Mouse (Mus musculus): ENCODE measurements at regions not wholly inside any gene's neighbourhood (a gene's known extent, or its start where the extent isn't known, plus 50 kb on each side); places are given as distances from the start of the nearest gene placed in this dataset.
"Not testable (repeated sequence)": the region's sequence is repeated elsewhere in the genome, so short reads cannot be mapped to it uniquely, and the experiment has no call there.

DNA sequence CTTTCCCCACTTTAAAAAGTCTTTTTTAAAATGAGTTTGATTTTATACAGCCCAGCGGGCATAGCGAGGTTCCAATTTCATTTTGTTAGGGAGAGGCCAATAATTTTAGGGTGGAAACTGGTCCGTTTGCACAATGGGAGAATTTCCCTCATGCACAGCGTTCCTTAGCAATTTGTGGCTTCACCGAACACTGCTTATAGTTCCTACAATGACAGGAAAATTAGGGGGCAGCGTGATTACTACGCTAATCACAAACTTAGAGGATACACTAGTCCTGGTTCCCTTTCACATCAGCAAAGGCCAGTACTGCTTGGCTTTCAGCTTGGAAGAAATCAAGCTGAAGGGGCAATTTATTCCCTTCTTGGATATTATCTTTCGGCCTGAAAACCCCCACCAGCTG lies 745.1 kb upstream of the Gm19410 start:
- no peak for DNase-seq (ENCODE audit: low read depth in 1 of 2, low spot score in 2 of 2)

DNA sequence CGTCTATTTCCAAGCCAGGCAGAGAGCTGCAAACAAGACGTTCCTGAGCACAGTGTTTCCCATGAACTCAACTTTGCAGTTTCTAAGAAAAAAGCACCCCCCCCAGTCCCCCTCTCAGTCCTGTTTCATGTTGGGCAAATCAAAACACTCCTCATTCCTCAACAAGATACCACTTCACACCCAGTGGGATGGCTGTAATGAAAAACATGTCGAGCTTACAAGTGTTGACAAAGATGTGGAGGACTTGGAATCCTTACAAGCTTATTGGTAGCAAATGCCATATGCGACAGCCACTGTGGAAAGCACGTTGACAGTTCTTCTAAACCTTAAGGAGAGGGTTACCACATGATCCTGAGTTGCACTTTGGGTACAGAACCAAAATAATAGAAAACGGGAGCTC lies 742.9 kb upstream of the Gm19410 start:
- DNase-seq (ENCODE audit: low read depth in 1 of 2, low spot score in 2 of 2), result no peak

DNA sequence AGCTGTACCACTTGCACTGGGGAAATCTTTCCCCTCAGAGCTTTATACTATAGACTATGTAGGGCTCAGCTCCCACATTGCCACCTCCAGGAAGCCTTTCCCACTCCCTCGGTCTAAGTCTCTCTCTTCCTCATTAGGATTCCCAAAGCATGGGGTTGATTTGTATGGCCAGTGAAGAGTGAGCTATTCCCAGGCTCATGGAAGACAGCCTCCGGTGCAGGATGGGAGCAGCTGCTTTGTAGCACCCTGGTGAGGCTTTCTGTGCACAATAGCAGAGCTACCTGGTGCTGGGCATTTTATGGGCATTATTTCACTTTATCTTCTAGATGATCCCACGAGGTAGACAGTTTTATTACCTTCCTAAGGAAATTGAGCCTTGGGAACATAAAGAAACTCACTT lies 717.8 kb upstream of the Gm19410 start:
- no peak for DNase-seq (ENCODE audit: low read depth in 1 of 2, low spot score in 2 of 2)

DNA sequence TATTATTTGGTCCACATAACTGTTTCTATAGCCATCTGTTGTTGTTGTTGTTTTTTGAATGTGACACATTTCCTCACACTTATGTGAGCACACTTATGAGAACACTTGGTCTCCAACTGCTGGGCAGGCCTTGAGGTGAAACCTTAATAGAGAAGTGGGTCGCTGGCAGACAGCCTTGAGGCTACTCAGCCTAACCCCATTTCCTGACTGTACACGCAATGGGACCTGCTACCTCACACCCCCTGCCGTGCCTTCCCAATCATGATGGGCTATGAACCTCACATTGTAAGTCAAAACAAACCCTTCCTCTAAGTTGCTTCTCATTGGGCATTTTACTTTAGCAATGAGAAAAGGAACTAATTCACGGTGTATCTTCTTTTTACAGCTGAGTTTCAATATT lies 712.1 kb upstream of the Gm19410 start:
- no peak for DNase-seq (ENCODE audit: low read depth in 1 of 2, low spot score in 2 of 2)

DNA sequence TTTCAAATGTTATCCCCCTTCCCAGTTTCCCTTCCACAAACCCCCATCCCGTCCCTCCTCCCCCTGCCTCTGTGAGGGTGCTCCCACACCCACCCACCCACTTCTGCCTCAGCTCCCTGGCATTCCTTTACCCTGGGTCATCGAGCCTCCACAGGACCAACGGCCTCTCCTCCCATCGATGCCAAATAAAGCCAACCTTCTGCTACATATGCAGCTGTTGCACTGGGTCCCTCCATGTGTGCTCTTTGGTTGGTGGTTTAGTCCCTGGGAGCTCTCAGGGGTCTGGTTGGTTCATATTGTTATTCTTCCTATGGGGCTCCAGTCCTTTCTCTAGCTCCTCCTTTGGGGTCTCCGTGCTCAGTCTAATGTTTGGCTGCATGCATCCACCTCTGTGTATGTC lies 704.5 kb upstream of the Gm19410 start:
- no peak for DNase-seq (ENCODE audit: low read depth in 1 of 2, low spot score in 2 of 2)

DNA sequence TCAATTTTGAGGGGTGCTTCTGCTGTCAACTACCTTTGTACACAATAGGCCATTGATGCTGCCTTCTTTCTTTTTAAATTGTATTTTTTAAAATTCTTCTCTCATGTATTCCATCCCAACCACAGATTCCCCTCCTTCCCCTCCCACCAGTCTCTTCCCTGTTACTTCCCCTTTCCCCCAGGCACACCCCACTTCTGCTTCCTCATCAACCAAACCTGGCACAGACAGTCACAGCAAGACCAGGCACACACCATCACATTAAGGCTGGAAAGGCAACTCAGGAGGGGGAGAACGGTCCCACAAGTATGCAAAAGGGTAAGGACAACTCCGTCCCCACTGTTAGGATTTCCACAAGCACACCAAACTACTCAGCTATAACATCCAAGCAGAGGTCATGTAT lies 697.4 kb upstream of the Gm19410 start:
- peak; percentile 8 to 12 for DNase-seq (ENCODE audit: low read depth in 1 of 2, low spot score in 2 of 2)

DNA sequence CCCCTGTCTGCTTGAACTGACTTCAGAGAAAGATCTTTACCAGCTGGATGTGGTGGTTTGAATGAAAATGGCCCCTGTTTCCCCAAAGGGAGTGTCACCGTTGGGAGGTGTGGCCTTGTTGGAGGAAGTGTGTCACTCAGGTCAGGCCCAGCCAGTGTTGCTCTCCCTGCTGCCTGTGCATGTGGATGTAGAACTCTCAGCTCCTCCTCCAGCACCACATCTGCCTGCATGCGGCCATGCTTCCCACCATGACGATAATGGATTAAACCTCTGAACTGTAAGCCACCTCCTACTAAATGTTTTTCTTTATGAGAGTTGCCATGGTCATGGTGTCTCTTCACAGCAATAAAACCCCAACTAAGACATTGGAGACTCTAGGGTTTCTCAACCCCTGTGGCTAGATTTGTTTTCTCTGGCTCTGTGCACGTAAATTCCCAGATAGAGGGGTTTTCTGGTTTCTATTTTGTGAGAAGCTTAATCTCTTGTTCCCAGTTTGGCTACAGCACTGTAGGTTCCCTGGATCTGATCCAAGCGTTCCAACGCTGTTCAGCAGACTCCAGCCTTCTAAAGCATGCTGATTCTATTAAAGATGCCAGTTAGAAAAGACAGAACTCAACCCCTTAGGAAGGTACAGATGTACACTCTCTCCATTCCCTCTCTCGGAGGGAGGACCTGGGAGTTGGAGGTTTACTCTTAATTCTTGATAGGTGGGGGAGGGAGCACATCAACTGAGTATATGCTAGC lies 695.2 kb upstream of the Gm19410 start:
- no peak for DNase-seq (ENCODE audit: low read depth in 1 of 2, low spot score in 2 of 2)

DNA sequence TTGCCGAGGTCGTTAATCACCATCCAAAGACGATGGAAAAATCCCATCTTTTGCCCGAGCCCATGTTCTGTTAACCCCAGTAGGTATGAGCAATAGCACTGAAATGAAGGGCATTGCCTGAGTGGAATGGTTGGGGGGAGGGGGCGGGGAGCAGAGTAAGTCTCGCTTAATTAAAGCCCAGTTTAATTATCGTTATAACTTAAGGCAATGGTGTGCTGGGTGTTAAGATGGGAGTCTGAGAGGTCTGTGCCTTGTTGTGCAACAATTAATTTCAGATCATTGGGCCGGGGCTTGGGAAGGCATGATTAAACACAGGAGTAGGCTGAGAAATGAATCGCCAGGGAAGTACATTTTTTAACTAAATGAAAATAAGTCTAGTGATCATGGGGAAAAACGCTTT lies 689.6 kb upstream of the Gm19410 start:
- DNase-seq (ENCODE audit: low read depth in 1 of 2, low spot score in 2 of 2), result no peak

DNA sequence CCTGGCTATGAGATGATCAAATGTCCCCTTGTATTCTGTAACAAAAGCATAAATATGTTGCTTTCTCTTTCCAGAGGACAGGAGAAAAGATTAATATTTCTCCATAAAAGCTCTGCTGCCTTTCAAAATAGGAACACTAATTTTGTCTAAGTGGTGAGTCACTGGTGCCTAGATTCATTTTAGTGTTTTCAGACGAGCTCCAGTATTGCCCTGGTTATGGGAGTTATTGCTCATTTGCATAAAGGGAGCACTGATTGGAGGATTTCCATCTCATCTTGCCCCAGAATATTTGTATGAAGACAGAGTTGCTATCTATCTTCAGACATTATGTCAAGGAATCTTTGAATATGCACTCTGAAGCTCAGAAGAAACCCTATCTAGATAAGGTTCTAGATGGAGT lies 682.4 kb upstream of the Gm19410 start:
- DNase-seq (ENCODE audit: low read depth in 1 of 2, low spot score in 2 of 2), result no peak

DNA sequence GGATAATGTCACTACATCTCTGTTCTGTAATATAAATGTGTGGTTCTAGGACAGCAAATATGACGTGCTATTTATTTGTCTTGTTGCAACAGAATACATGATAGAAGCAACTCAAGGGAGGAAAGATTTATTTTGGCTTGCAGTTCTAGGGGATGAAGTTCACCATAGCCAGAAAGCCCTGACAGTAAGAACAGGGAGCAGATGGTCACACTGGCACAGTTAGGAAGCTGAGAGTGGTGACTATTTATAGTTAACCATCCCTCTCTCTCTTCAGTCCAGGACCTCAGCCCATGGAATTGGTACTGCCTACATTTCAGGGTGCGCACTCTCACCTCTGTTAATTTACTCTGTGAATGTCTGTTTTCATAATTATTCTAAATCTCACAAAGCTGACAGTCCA lies 678.5 kb upstream of the Gm19410 start:
- DNase-seq (ENCODE audit: low read depth in 1 of 2, low spot score in 2 of 2), result no peak

DNA sequence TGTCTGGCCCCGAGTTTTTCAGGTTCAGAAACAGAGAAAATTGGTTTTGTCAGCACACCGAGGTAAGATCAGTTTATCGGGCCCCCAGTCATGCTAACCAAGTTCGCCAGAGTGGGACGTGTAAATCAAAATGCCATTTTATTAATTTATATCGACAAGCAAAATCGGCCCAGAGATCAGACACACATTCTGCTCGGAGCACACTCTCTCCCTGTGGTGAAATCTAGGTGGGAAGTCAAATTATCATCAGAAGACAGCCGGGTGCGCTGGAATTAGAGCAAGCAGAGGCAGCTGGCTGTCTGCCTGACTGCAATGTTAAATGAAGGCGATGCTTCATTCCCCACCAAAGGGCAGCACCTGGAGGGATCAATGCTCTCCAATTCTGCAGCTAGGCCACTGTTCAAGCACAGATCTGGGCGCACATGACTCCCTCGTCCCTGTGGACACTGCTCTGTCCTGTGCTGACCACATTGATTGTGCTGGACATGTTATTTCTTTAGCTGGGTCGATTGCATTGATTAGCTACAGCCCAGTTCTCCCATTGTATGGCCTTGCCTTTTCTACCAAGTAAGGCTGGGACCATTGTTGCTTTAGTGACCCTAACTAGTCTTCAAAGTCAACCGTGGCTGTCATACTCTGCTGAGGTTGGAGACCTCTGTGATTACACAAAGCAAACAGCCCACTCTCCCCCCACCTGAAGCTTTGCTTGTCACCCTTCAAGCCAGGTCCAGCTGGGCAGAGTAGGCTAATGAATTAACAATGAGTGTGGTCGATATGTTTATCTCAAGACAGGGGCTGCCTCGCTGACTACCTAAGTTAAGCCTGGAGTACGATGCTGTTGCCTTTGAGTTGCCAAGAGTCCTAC lies 677.0 kb upstream of the Gm19410 start:
- DNase-seq (ENCODE audit: low read depth in 1 of 2, low spot score in 2 of 2), result no peak

DNA sequence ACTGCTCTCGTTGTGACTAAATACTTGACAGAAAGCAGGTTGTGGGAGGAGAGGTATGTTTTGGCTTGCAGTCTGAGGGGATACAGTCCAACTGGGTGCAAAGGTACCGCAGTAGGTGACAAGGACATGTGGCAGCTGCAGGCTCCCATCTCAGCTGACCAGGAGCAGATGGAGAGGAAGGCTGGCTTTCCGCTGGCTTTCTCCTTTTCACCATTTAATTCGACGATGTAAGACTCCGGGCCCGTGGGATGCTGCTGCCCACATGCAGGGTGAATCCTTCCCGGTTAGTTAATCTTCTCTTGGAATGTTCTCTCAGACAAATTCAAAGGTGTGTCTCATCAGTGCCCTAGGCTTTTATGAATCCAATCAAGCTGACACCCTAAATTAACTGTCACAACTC lies 676.1 kb upstream of the Gm19410 start:
- DNase-seq (ENCODE audit: low read depth in 1 of 2, low spot score in 2 of 2), result no peak

DNA sequence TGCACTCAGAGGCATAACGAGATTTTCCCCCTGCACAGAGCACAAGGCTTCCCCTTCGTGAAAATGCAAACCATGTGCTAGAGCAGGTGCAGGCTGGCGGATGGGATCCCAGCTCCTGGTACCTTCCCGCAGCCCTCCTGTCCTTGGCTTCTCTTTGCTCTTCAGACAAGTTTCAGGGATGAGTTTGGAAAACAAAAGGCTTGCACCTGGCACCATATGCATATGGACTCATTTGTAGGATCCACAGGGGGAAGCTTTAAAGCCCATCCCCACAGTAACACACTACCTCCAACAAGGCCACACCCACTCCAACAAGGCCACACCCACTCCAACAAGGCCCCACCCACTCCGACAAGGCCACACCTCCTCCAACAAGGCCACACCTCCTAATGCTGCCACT lies 663.9 kb upstream of the Gm19410 start:
- DNase-seq (ENCODE audit: low read depth in 1 of 2, low spot score in 2 of 2), result no peak

DNA sequence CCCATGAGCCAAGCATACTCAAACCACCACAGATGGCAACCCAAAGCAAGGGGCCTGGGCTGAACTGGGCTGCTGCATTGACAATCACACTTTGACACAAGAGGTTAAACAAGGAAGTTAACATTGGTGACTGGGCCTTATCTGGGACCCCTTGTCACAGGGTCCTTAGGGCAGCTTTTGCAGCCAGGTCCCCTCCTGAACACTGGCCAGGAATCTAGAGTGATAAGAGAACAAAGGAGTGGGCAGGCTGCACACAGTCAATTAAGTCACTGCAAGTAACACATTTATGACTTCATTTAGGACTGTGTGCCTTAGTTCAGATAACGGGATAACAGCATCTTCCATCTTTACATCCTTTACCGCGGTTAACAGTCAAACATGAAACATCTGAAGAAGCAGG lies 663.5 kb upstream of the Gm19410 start:
- not testable (repeated sequence) for DNase-seq (ENCODE audit: low read depth in 1 of 2, low spot score in 2 of 2)

DNA sequence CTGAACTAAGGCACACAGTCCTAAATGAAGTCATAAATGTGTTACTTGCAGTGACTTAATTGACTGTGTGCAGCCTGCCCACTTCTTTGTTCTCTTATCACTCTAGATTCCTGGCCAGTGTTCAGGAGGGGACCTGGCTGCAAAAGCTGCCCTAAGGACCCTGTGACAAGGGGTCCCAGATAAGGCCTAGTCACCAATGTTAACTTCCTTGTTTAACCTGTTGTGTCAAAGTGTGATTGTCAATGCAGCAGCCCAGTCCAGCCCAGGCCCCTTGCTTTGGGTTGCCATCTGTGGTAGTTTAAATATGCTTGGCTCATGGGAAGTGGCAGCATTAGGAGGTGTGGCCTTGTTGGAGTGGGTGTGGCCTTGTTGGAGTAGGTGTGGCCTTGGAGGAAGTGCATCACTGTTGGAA lies 661.1 kb upstream of the Gm19410 start:
- DNase-seq (ENCODE audit: low read depth in 1 of 2, low spot score in 2 of 2), result not testable (repeated sequence)

DNA sequence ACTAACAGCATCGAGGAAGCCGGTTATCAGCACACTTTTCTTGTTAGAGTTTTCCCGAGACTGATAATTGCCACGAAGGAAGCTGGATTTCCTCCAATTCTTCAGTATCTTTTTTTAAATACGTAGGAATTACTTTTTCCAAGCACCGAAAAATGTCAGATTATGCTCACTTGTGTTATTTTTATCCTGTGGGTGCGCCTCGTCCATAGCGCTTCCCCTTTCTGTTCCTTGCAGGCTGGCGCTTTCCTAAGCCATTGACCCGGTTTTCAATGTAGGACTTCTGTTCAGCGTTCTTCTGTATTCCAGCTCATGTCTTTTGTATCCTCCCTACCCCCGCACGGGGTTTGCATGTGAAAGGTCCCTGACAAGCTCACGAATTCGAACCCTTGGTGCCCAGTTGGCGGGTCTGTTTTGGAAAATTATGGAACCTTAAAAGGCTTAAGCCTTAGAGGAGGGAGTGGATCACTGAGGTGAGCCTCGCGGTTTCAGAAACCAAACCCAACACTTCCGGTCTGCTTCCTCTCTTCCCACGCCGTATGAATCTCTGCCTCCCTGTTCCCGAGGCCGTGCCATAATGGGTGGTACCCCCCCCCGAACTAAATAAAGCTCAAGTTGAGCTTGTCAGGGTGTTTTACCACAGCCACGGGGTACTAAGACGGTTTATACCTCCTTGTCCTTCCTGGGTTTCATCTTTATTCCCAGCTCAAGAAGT lies 655.9 kb upstream of the Gm19410 start:
- DNase-seq (ENCODE audit: low read depth in 1 of 2, low spot score in 2 of 2), result no peak

DNA sequence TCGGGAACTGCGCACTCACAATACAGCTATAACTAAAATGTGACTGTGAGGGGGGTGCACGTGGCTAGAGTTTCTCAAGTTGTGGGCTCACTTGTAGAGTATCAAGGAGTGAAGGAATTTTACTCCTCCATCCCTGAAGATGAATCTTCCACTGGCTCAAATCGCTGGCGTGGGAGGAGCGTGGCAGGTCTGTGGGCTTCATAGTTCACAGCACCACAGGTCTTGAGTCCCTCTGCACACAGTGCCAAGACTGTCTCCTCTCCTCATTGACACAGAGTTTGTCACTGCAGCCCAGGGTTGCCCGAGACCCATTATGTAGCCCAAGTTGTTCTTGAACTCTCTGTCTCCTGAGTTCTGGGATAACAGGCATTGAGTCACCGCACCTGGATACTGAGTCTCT lies 655.3 kb upstream of the Gm19410 start:
- no peak for DNase-seq (ENCODE audit: low read depth in 1 of 2, low spot score in 2 of 2)

DNA sequence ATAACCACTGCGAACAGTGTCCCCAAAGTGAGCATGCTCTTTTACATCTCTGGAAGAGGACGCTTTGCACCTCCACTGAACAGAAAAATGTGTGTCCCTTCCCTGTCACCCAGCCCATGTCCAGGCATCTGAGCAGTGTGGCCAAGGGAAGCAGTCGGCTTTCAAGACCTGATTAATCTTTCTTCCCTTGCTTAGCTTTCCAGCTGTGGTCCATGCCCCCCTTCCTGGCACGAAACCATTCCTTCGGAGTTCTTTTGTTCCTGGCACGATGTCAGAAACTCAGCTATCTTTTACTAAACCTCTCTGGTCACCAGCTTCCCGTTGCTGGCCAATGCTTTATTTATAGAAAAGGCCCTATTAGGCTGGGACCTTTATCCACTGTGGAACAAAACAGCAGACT lies 654.5 kb upstream of the Gm19410 start:
- DNase-seq (ENCODE audit: low read depth in 1 of 2, low spot score in 2 of 2), result no peak

DNA sequence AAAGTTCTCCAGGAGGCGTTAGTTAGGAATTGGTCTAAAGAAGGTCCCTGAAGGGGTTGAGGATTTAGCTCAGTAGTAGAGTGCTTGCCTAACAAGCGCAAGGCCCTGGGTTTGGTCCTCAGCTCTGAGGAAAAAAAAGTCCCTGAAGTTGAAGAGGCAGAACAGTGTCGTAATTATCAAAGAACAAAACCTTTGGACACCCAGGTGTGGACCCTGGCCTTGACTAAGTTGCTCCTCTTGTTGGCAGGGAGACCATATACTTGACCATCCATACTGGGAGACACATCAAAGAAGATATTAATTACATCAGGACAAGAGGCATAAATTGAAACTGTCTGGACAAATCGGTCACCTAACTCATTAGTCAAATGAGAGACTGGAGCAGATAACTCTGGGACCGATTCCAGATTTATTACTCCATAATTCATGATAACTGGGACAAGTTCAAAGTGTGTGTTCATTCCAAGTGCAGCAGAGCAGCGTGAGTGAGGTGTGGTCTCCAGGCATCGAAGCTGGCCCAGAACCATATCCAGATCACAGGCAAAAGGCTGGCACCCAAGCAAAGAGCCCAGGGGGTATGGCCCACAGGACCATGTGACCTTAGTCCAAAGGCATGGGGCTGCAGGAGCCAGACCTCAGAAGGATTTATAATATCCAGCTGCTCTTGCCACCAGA lies 652.9 kb upstream of the Gm19410 start:
- no peak for DNase-seq (ENCODE audit: low read depth in 1 of 2, low spot score in 2 of 2)

DNA sequence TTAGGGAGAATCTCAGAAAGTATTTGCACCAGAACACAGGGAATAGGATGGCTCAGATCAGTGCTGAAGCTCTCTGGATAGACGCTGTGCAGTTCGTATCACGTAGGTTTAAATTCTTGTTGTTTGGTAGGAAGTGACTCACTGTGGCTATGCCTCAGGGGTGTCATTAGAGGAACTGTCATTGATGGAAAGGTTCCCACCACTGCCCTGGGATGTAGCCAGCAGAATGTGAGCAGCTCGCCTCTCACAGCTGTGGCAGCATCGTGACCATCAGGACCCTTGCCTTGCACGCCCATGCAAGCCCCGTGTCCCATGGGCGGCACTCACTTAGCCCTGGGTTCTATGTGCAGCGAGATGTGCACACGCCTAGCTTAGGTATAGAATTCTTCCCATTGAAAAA lies 651.6 kb upstream of the Gm19410 start:
- DNase-seq (ENCODE audit: low read depth in 1 of 2, low spot score in 2 of 2), result no peak

DNA sequence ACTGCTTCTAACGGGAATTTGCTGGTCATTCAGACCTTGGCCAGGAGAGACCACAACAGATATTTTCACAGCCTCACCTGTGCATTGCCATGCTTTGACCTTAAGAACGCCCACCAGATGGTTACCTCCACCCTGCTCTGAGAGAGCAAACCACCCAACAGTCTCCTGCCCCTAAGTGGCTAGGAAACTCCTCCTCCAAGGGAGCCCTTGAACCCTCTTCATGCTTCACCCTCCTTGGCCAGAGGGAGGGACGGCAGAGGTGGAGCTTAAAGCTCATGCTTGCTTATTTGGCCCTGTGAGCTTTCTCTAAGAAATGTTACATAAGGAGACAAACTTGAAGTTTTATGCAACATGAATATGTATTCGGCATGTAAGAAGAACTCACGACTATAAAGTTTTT lies 645.0 kb upstream of the Gm19410 start:
- no peak for DNase-seq (ENCODE audit: low read depth in 1 of 2, low spot score in 2 of 2)

Data from monocyte, adult 2 months (primary cell).